Mouse (Mus musculus) right cerebral cortex, adult 2 months (tissue): ENCODE measurements at regions not wholly inside any gene's neighbourhood (a gene's known extent, or its start where the extent isn't known, plus 50 kb on each side); places are given as distances from the start of the nearest gene placed in this dataset.
A peak's percentile ranks its signal among the peaks of the same experiment; 100 is the strongest.

Experiments used
- DNase-seq, 2 experiments: peaks; one replicate each; pipeline ENCODE4 v3.0.0; 2021 to 2022; ENCODE audit warnings: low spot score in 2 of 2

DNA sequence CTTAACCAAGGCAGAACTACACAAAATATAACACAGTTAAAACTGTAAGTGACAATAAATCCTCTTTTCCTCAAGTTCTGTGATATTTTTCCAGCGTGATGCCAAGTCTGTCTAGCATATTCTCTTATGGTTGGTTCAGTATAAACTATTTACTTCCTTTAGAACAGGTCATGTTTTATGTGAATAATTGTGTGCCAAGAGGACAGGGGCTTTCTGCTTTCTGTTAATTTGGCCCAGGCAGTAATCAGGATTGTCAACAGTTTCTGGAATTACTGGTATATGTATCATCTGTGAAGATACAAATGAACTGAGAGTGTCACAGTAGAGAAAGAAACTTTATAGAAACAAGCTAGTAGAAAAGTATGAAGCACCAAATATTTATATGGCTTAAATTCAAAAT is 1039.5 kb upstream of the Adcyap1 start:
- no peak for DNase-seq

DNA sequence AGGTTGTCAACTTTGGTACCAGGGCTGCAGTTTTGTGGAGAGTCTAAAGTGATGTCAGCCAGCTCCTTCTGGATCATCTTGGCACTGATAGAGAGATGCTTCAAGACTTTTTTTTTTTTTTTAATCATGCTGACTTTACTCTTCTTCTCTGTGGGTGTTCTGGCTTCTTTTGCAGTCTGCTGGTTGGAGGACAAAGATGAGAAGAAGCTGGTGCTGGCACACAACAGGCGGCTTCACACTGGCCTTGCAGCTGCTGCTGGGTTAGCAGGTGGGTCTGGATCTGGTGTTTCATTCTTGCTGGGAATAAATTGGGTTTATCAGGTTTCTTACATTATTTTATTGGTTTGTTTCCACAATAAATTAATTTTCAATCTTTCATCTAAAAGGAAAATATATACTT is 1013.1 kb upstream of the Adcyap1 start:
- DNase-seq, result no peak

DNA sequence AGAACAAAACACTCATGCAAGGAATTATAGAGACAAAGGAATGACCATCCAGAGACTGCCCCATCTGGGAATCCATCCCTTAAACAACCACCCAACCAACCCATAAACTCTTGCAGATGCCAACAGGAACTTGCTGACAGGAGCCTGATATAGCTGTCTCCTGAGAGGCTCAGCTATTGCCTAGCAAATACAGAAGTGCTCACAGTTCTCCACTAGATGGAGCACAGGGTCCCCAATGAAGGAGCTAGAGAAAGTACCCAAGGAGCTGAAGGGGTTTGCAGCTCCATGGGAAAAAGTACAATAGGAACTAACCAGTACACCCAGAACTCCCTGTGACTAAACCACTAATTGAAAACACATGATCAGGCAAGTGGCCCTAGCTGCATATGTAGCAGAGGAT is 988.1 kb upstream of the Adcyap1 start:
- peak; percentile 10 to 19 for DNase-seq

DNA sequence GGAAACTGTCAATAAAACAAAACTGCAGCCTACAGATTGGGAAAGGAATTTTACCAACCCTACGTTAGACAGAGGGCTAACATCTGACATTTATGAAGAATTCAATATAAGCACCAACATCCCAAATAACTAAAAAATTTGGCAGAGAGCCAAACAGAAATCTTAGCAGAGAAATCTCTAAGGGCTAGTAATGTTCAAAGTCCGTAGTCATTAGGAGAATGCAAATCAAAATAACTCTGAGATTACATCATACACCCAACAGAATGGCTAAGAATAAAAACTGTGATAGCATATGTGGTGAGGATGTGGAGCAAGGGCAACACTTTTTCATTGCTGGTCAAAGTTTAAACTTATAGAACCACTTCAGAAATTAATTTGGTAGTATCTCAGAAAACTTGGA is 982.4 kb upstream of the Adcyap1 start:
- DNase-seq, result no peak
